9 mouse cellular contexts compared by ENCODE assay signal in the genomic region with DNA sequence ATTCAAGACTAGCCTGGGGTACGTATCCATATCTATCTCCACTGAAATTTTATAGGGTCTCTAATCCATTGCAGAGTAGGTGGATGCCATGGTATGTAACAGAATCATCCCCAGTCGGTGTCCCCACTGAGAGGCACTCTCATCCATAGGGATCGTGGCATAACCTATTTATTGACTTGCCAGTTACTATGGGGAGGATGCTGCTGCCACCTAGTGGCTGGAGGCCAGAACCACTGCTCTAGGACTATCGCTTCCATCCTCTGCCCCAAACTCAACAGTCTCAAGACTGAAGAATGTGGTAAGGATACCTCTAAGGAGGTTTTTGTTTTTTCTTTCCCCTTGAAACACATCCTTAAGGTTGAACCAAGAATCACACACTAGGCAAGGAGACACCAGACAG. TPM values are rescaled to one million over a fixed set of nuclear protein-coding genes. Genes with fewer than 3 reads are reported as not detected.
A peak's percentile ranks its signal among the peaks of the same experiment; 100 is the strongest.
DNase-seq lines count a peak whose midpoint lies in the region; ATAC-seq and TF ChIP-seq lines count a peak whose summit lies in the region.
"Had no signal": no experiment of that assay in that cellular context is flagged by ENCODE, and none has a peak within 500 bp of the region (broad histone marks: within the 10 kb centered on the region; RNA-seq: fewer than 3 reads in every experiment).

No protein-coding gene starts in this region.

- peak; percentile 77 for TF ChIP-seq CTCF in cortical plate, adult 2 months (IDR thresholded peaks at IDR 0.05; ENCODE audit: extremely low read depth, insufficient read depth, low read length)
- TF ChIP-seq CTCF in spleen, adult 2 months (IDR thresholded peaks at IDR 0.05; ENCODE audit: extremely low read depth, insufficient read depth, insufficient read length, insufficient replicate concordance): peak; percentile 77; the same call in 1 of the 2 replicates

- DNase-seq in cerebellum, adult 11 months: peak; percentile 29
- DNase-seq in heart, adult 9 months (ENCODE audit: low spot score in 2 of 2): peak; percentile 34 to 65
- DNase-seq in large intestine, adult 2 months (ENCODE audit: low read depth, low spot score): peak; percentile 56
- peak; percentile 81 for DNase-seq in lung, postnatal 10 days
- DNase-seq in spleen, adult 2 months (ENCODE audit: low read depth in 1 of 2, low spot score in 2 of 2): peak; percentile 41 to 67

- H3K4me3 ChIP-seq in cortical plate, adult 2 months (ENCODE audit: insufficient read depth, low read length): no peak overlapping the region
- H3K4me3 ChIP-seq in spleen, adult 2 months (ENCODE audit: extremely low read depth, insufficient read depth, insufficient read length): no peak overlapping the region
- H3K4me3 ChIP-seq: liver, embryonic 15.5 days had no signal

- H3K27me3 ChIP-seq in spleen, adult 2 months (ENCODE audit: control insufficient read depth, insufficient read depth, low read length): no peaks in the 10 kb centered on the region
- H3K27me3 ChIP-seq: liver, embryonic 15.5 days had no signal

- H3K4me1 ChIP-seq in cortical plate, adult 2 months (ENCODE audit: control insufficient read depth, insufficient read depth, low read length): no peaks in the 10 kb centered on the region
- peaks cover 3% of the 10 kb centered on the region; the same call in 1 of the 2 replicates for H3K4me1 ChIP-seq in spleen, adult 2 months (ENCODE audit: control insufficient read depth, insufficient read depth, insufficient read length)

- H3K36me3 ChIP-seq in spleen, adult 2 months (ENCODE audit: control insufficient read depth, insufficient read depth, low read length): no peaks in the 10 kb centered on the region
- H3K36me3 ChIP-seq: liver, embryonic 15.5 days had no signal

- H3K27ac ChIP-seq in cortical plate, adult 2 months (ENCODE audit: insufficient read depth, low read length): no peak overlapping the region
- no peak overlapping the region for H3K27ac ChIP-seq in spleen, adult 2 months (ENCODE audit: insufficient read depth, low read length)
- H3K27ac ChIP-seq: liver, embryonic 15.5 days had no signal

- WGBS in large intestine, adult 2 months: 36% methylated on average over 4 of the region's 4 CpGs
- 50% methylated on average over 4 of the region's 4 CpGs for WGBS in spleen, adult 2 months

- ATAC-seq in cerebellum, adult (ENCODE audit: insufficient number of reproducible peaks, low FRiP score, low TSS enrichment): no peak
- ATAC-seq in activated CD4-positive, CD25-positive, alpha-beta regulatory T cell, adult 4 months: peak; percentile 66

- no peak for TF ChIP-seq POLR2A in cortical plate, adult 2 months (IDR thresholded peaks at IDR 0.05; ENCODE audit: extremely low read depth, insufficient read depth, low read length)
- TF ChIP-seq POLR2A in spleen, adult 2 months (IDR thresholded peaks at IDR 0.05; ENCODE audit: low read depth, low read length): no peak

RNA-seq across cellular contexts. Expression of gene Acsbg2, which starts 16.0 kb away (rescaled TPM):
- under 1 TPM in 1 of 2 experiments, not detected in 1; 0.21 TPM for polyA plus RNA-seq in activated CD4-positive, CD25-positive, alpha-beta regulatory T cell, adult 4 months (2017; shearing (Covaris generic))
- 0.09 TPM in 1 of 2 replicates, not detected in the other for polyA plus RNA-seq in cortical plate, adult 2 months (2012; rRNA removed)
- not detected in 2 replicates for polyA plus RNA-seq in large intestine, adult 2 months (2012; rRNA removed)
- not detected in 2 replicates for polyA plus RNA-seq in spleen, adult 2 months (2012; rRNA removed)
- polyA plus RNA-seq: liver, embryonic 15.5 days had no signal

RNA-seq across cellular contexts. Expression of gene 1700061G19Rik, which starts 17.1 kb away (rescaled TPM):
- polyA plus RNA-seq in activated CD4-positive, CD25-positive, alpha-beta regulatory T cell, adult 4 months (2017; shearing (Covaris generic)): under 1 TPM; 0.28 to 0.37 TPM
- polyA plus RNA-seq in cortical plate, adult 2 months (2012; rRNA removed): 0.06 and 0.09 TPM in 2 replicates
- polyA plus RNA-seq in large intestine, adult 2 months (2012; rRNA removed): 0.15 and 0.19 TPM in 2 replicates
- polyA plus RNA-seq in spleen, adult 2 months (2012; rRNA removed): 0.09 and 0.21 TPM in 2 replicates

RNA-seq across cellular contexts. Expression of gene Rfx2, which starts 27.4 kb away (rescaled TPM):
- 1 to 10 TPM; 1.4 to 1.9 TPM for polyA plus RNA-seq in activated CD4-positive, CD25-positive, alpha-beta regulatory T cell, adult 4 months (2017; shearing (Covaris generic))
- polyA plus RNA-seq in cortical plate, adult 2 months (2012; rRNA removed): 2.6 and 3.2 TPM in 2 replicates
- polyA plus RNA-seq in large intestine, adult 2 months (2012; rRNA removed): 6.2 and 9.9 TPM in 2 replicates
- polyA plus RNA-seq in spleen, adult 2 months (2012; rRNA removed): 13.6 and 16.5 TPM in 2 replicates

Comparison
In these comparisons a context has a peak if more than half of its experiments do, and no peak if none do; other contexts are left out.
1. DNase-seq: peak in every context shown above with its lines; median percentile 81 in lung, postnatal 10 days; 56 in large intestine, adult 2 months; 54 in spleen, adult 2 months; 50 in heart, adult 9 months; 29 in cerebellum, adult 11 months.